Mouse (Mus musculus): ENCODE data around the gene Rala. TPM values are rescaled to one million over a fixed set of nuclear protein-coding genes. Genes with fewer than 3 reads are reported as not detected.

Gene Rala
- total and polyA plus RNA-seq, 3 experiments, result 26.7 to 45.3 (median 31.1) TPM

DNA sequence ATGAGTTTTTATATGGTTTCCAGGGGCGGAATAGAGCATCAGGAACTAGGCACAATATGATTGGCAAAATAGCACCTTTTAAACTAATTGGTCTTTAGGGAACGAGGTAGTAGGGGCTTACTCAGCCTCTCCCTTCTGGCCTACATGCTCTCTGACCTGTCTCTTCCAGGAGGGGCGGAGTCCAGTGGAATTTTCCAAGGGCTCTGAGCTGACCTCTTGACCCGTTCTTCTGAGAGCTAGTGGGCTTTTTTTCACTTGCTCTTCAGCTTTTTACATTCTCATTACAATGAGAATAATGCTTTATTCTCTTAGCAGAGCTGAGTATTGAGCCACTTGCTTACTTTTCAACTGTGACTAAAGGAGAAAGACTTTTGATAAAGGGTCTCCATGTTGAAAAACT, 101.3 kb downstream of the Rala start:
- in situ Hi-C loops (cut with MboI; ENCODE audit: low pct_ligation_motif_present, low pct_unique_long_range_greater_than_20kb, low sequenced_read_pairs) (no loop called here), dilution Hi-C loops (cut with MboI; ENCODE audit: extremely low pct_ligation_motif_present, extremely low pct_unique_long_range_greater_than_20kb, low sequenced_read_pairs) (no loop called here)
- Histone ChIP-seq H3K9ac (ENCODE audit: insufficient read depth, low read depth) (no peak overlapping the region), H3K9me3 (replicated peaks; ENCODE audit: low read length) (no peaks in the 10 kb centered on the region), H3K27ac (ENCODE audit: insufficient read depth, low read depth) (no peak overlapping the region), H3K4me2 (ENCODE audit: insufficient read depth, low read depth, poor library complexity, severe bottlenecking) (no peak overlapping the region), H3K27me3 (replicated peaks) (no peaks in the 10 kb centered on the region), H3K79me2 (replicated peaks; ENCODE audit: control insufficient read depth, extremely low read depth, insufficient read depth, poor library complexity, severe bottlenecking) (no peaks in the 10 kb centered on the region), H3K4me1 (ENCODE audit: control insufficient read depth in 1 of 2, insufficient read depth in 2 of 2) (peaks cover 0 to 6% of the 10 kb centered on the region in 2 experiments; a peak in 1 of 4 replicates), H3K36me3 (replicated peaks in 1 of 2; ENCODE audit: control insufficient read depth in 1 of 2, insufficient read depth in 1 of 2, low read length in 1 of 2) (no peaks in the 10 kb centered on the region), H3K4me3 (replicated peaks in 1 of 3; ENCODE audit: low read depth in 2 of 3, low read length in 2 of 3, poor library complexity in 1 of 3) (no peak overlapping the region)
- no peak for TF ChIP-seq JUN (IDR thresholded peaks at IDR 0.05; ENCODE audit: insufficient read depth, low read depth, low read length)
- no peak for DNase-seq (ENCODE audit: extremely low read depth)

DNA sequence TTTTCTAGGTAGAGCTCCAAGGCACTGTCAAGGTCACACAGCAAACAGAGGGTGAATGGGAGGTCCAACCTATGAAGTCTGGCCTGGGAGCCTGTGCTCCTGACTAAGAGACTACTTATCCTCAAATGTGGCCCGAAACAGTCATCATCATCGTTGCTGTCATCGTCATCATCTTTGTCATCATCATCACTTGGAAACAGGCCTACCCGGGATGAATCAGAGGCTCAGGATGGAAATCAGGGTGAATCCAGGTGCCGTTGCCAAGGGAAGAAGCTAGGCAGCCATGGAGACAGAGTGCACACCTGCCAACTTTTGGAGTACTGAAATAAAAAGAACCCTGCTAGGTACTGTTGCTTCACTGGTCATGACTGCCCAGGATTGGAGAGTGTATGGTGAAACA, 104.9 kb downstream of the Rala start:
- Histone ChIP-seq H3K4me2 (ENCODE audit: insufficient read depth, low read depth, poor library complexity, severe bottlenecking) (no peak overlapping the region), H3K27me3 (replicated peaks) (no peaks in the 10 kb centered on the region), H3K4me3 (replicated peaks in 1 of 3; ENCODE audit: low read depth in 2 of 3, low read length in 2 of 3, poor library complexity in 1 of 3) (no peak overlapping the region), H3K79me2 (replicated peaks; ENCODE audit: control insufficient read depth, extremely low read depth, insufficient read depth, poor library complexity, severe bottlenecking) (no peaks in the 10 kb centered on the region), H3K9ac (ENCODE audit: insufficient read depth, low read depth) (no peak overlapping the region), H3K9me3 (replicated peaks; ENCODE audit: low read length) (no peaks in the 10 kb centered on the region), H3K36me3 (replicated peaks in 1 of 2; ENCODE audit: control insufficient read depth in 1 of 2, insufficient read depth in 1 of 2, low read length in 1 of 2) (no peaks in the 10 kb centered on the region), H3K4me1 (ENCODE audit: control insufficient read depth in 1 of 2, insufficient read depth in 2 of 2) (peaks cover 0 to 13% of the 10 kb centered on the region in 2 experiments; a peak in 1 of 4 replicates), H3K27ac (ENCODE audit: insufficient read depth, low read depth) (no peak overlapping the region)
- DNase-seq (ENCODE audit: extremely low read depth), result no peak
- dilution Hi-C loops (cut with MboI; ENCODE audit: extremely low pct_ligation_motif_present, extremely low pct_unique_long_range_greater_than_20kb, low sequenced_read_pairs) (no loop called here), in situ Hi-C loops (cut with MboI; ENCODE audit: low pct_ligation_motif_present, low pct_unique_long_range_greater_than_20kb, low sequenced_read_pairs) (loop anchor here (10.0 kb wide), 2 partner anchors 94 to 136 kb away; no protein-coding TSS in a partner anchor)
- TF ChIP-seq HCFC1 (IDR thresholded peaks at IDR 0.05; ENCODE audit: low read depth, low read length) (no peak), ETS1 (conservative IDR thresholded peaks at IDR 0.05; ENCODE audit: low read depth, low read length) (no peak), EP300 (IDR thresholded peaks at IDR 0.05; ENCODE audit: low read length) (no peak), MAZ (IDR thresholded peaks at IDR 0.05; ENCODE audit: low read depth, low read length) (no peak), JUN (IDR thresholded peaks at IDR 0.05; ENCODE audit: insufficient read depth, low read depth, low read length) (no peak), JUND (conservative IDR thresholded peaks at IDR 0.05; ENCODE audit: low read depth, low read length) (no peak), MXI1 (IDR thresholded peaks at IDR 0.05; ENCODE audit: low read depth, low read length) (no peak)

DNA sequence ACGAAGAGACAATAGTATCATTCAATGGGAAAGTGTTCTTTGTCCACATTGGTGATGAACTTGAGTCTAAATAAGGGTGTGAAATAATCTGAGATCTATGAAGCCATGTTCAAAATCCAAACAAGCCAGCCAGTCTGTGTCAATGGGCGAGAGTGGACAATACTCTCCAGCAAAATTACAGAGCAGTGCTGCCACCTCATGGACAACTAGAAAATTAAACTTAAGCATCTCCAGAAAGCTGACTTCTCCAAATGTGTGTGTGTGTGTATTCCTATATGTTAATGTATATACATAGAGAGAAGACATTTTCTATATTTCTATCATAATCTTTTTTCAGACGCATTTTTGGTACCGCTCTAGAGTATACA, 105.6 kb downstream of the Rala start:
- no peak overlapping the region for H3K4me3 ChIP-seq (replicated peaks in 1 of 3; ENCODE audit: low read depth in 2 of 3, low read length in 2 of 3, poor library complexity in 1 of 3)
- H3K9me3 ChIP-seq (replicated peaks; ENCODE audit: low read length), result no peaks in the 10 kb centered on the region
- no peak for TF ChIP-seq POLR2A (IDR thresholded peaks at IDR 0.05; ENCODE audit: low read depth, low read length)
- TF ChIP-seq PAX5 (IDR thresholded peaks at IDR 0.05; ENCODE audit: low read length), result no peak
- TF ChIP-seq GABPA (IDR thresholded peaks at IDR 0.05; ENCODE audit: insufficient replicate concordance, low read depth, low read length), result no peak
- no peak for TF ChIP-seq BHLHE40 (IDR thresholded peaks at IDR 0.05; ENCODE audit: low read depth, low read length)
- TF ChIP-seq MEF2A (IDR thresholded peaks at IDR 0.05; ENCODE audit: borderline replicate concordance, low read depth, low read length), result no peak
- TF ChIP-seq NELFE (IDR thresholded peaks at IDR 0.05; ENCODE audit: low read depth, low read length), result no peak
- no peak for TF ChIP-seq MXI1 (IDR thresholded peaks at IDR 0.05; ENCODE audit: low read depth, low read length)
- TF ChIP-seq SMC3 (IDR thresholded peaks at IDR 0.05; ENCODE audit: low read depth, low read length), result peak; percentile 71
- TF ChIP-seq MAZ (IDR thresholded peaks at IDR 0.05; ENCODE audit: low read depth, low read length), result no peak
- no peak for TF ChIP-seq UBTF (IDR thresholded peaks at IDR 0.05; ENCODE audit: low read depth, low read length)
- TF ChIP-seq MAX (IDR thresholded peaks at IDR 0.05; ENCODE audit: low read length), result no peak
- no peak for TF ChIP-seq SIN3A (IDR thresholded peaks at IDR 0.05; ENCODE audit: low read length)
- no peak for TF ChIP-seq CHD1 (IDR thresholded peaks at IDR 0.05; ENCODE audit: low read depth, low read length)
- TF ChIP-seq JUN (IDR thresholded peaks at IDR 0.05; ENCODE audit: insufficient read depth, low read depth, low read length), result no peak
- TF ChIP-seq CTCF (conservative IDR thresholded peaks at IDR 0.05 in 1 of 2, IDR thresholded peaks at IDR 0.05 in 1 of 2; ENCODE audit: low read depth in 2 of 2, low read length in 2 of 2), result peak; percentile 38 to 89; a peak in 3 of 4 replicates
- TF ChIP-seq USF1 (IDR thresholded peaks at IDR 0.05; ENCODE audit: low read depth, low read length), result no peak
- TF ChIP-seq E2F4 (IDR thresholded peaks at IDR 0.05; ENCODE audit: insufficient replicate concordance, low read depth, low read length), result no peak
- TF ChIP-seq RAD21 (IDR thresholded peaks at IDR 0.05; ENCODE audit: low read depth, low read length), result peak; percentile 86
- TF ChIP-seq JUND (conservative IDR thresholded peaks at IDR 0.05; ENCODE audit: low read depth, low read length), result 0 out of 2 replicates have a peak, but pooled peaks have one; percentile 39
- no peak for TF ChIP-seq POLR2AphosphoS2 (IDR thresholded peaks at IDR 0.05; ENCODE audit: low read depth, low read length)
- TF ChIP-seq ZNF384 (IDR thresholded peaks at IDR 0.05; ENCODE audit: low read depth, low read length), result no peak
- TF ChIP-seq ZKSCAN1 (IDR thresholded peaks at IDR 0.05; ENCODE audit: borderline replicate concordance, low read depth, low read length), result no peak
- H3K4me1 ChIP-seq (ENCODE audit: control insufficient read depth in 1 of 2, insufficient read depth in 2 of 2), result peaks cover 0 to 13% of the 10 kb centered on the region in 2 experiments; a peak in 1 of 4 replicates
- H3K27ac ChIP-seq (ENCODE audit: insufficient read depth, low read depth), result no peak overlapping the region
- in situ Hi-C loops (cut with MboI; ENCODE audit: low pct_ligation_motif_present, low pct_unique_long_range_greater_than_20kb, low sequenced_read_pairs) (loop anchor here (10.0 kb wide), 2 partner anchors 94 to 136 kb away; no protein-coding TSS in a partner anchor), dilution Hi-C loops (cut with MboI; ENCODE audit: extremely low pct_ligation_motif_present, extremely low pct_unique_long_range_greater_than_20kb, low sequenced_read_pairs) (no loop called here)
- no peaks in the 10 kb centered on the region for H3K36me3 ChIP-seq (replicated peaks in 1 of 2; ENCODE audit: control insufficient read depth in 1 of 2, insufficient read depth in 1 of 2, low read length in 1 of 2)
- DNase-seq (ENCODE audit: extremely low read depth), result peak; percentile 74
- no peak overlapping the region for H3K9ac ChIP-seq (ENCODE audit: insufficient read depth, low read depth)
- H3K4me2 ChIP-seq (ENCODE audit: insufficient read depth, low read depth, poor library complexity, severe bottlenecking), result no peak overlapping the region
- no peaks in the 10 kb centered on the region for H3K27me3 ChIP-seq (replicated peaks)
- H3K79me2 ChIP-seq (replicated peaks; ENCODE audit: control insufficient read depth, extremely low read depth, insufficient read depth, poor library complexity, severe bottlenecking), result no peaks in the 10 kb centered on the region

All from CH12.LX (cell line).